In genomic region chr2:132928999-132929398, GRCm38 (mm10) we compare ENCODE assay signal across 19 mouse cellular contexts. TPM values are rescaled to one million over a fixed set of nuclear protein-coding genes. Genes with fewer than 3 reads are reported as not detected.
"Had no signal": no experiment of that assay in that cellular context is flagged by ENCODE, and none has a peak within 500 bp of the region (broad histone marks: within the 10 kb centered on the region; RNA-seq: fewer than 3 reads in every experiment).

No protein-coding gene starts in this region.

- H3K9ac ChIP-seq: hindbrain, embryonic 13.5 days; limb, embryonic 13.5 days; liver, embryonic 12.5 days; liver, embryonic 15.5 days; lung, embryonic 15.5 days had no signal

- DNase-seq: layer of hippocampus, adult 9-11 months; liver; lung, adult 18-20 months; lung, postnatal 14 days; lung, postnatal 4 days; midbrain, embryonic 14.5 days; right cerebral cortex, postnatal 4 days; thymus, postnatal 25 days had no signal

- H3K4me2 ChIP-seq: hindbrain, embryonic 13.5 days; limb, embryonic 13.5 days; liver, embryonic 12.5 days; liver, embryonic 15.5 days; lung, embryonic 15.5 days; midbrain, embryonic 11.5 days had no signal

- H3K27ac ChIP-seq: hindbrain, embryonic 13.5 days; layer of hippocampus, adult 2 months; limb, embryonic 10.5 days; limb, embryonic 13.5 days; liver, embryonic 12.5 days; liver, embryonic 15.5 days; lung, embryonic 15.5 days had no signal

- H3K9me3 ChIP-seq: hindbrain, embryonic 13.5 days; limb, embryonic 10.5 days; limb, embryonic 13.5 days; liver, embryonic 12.5 days; liver, embryonic 15.5 days; lung, embryonic 15.5 days had no signal

- H3K4me1 ChIP-seq: hindbrain, embryonic 13.5 days; limb, embryonic 10.5 days; liver, embryonic 12.5 days; liver, embryonic 15.5 days; lung, embryonic 15.5 days had no signal

- ATAC-seq: hindbrain, embryonic 16.5 days; liver, embryonic 12.5 days had no signal

- H3K27me3 ChIP-seq: hindbrain, embryonic 13.5 days; limb, embryonic 13.5 days; liver, embryonic 12.5 days; liver, embryonic 15.5 days; lung, embryonic 15.5 days had no signal

- H3K4me3 ChIP-seq: hindbrain, embryonic 13.5 days; layer of hippocampus, adult 2 months; limb, embryonic 10.5 days; limb, embryonic 13.5 days; liver, embryonic 12.5 days; liver, embryonic 15.5 days; lung, embryonic 15.5 days had no signal

- H3K36me3 ChIP-seq: hindbrain, embryonic 13.5 days; limb, embryonic 10.5 days; limb, embryonic 13.5 days; liver, embryonic 12.5 days; liver, embryonic 15.5 days; lung, embryonic 15.5 days had no signal

RNA-seq across cellular contexts. Expression of gene Fermt1, which starts 16.7 kb away (rescaled TPM):
- polyA plus RNA-seq: hindbrain, embryonic 13.5 days; liver, embryonic 15.5 days; midbrain, embryonic 14.5 days; midbrain, postnatal 0 days; neural tube, embryonic 14.5 days had no signal

RNA-seq across cellular contexts. Expression of gene Lrrn4, which starts 48.3 kb away (rescaled TPM):
- polyA plus RNA-seq: hindbrain, embryonic 13.5 days had no signal
